8 mouse cellular contexts compared by ENCODE assay signal in the genomic region with DNA sequence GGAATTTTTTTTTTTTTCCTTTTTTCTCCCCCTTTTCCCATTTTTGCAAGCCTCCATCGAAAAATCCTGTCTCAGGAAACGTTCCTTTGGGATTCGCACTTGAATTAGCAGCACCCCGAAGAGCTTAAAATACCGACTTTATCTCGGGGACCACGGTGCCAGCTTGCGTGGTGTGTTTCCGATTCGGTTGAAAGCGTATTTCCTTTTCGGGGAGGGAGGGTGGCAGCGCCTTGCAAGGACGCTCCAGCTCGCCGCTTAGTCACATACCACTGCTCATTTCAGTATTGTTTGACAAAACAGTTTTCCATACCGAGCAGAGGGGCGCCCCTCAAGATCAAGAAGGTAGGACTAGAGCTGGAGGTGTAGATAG. TPM values are rescaled to one million over a fixed set of nuclear protein-coding genes. Genes with fewer than 3 reads are reported as not detected.
A peak's percentile ranks its signal among the peaks of the same experiment; 100 is the strongest.
DNase-seq lines count a peak whose midpoint lies in the region; ATAC-seq and TF ChIP-seq lines count a peak whose summit lies in the region.

No protein-coding gene starts in this region.

- no peak for ATAC-seq in heart, embryonic 12.5 days (ENCODE audit: insufficient number of reproducible peaks, low FRiP score)
- ATAC-seq in kidney, embryonic 16.5 days (ENCODE audit: low FRiP score, low TSS enrichment): no peak
- no peak for ATAC-seq in liver, embryonic 16.5 days (ENCODE audit: low read depth)

- peak overlapping the region; percentile 93 for H3K4me3 ChIP-seq in heart, embryonic 12.5 days
- peak overlapping the region; percentile 99 for H3K4me3 ChIP-seq in kidney, embryonic 16.5 days (ENCODE audit: low read length)
- peak overlapping the region; percentile 93 for H3K4me3 ChIP-seq in liver, embryonic 16.5 days (ENCODE audit: low read depth, low read length)
- H3K4me3 ChIP-seq in olfactory bulb, adult 2 months (ENCODE audit: insufficient read depth, low read depth, low read length): peak overlapping the region; percentile 87

- DNase-seq in A20 (ENCODE audit: low read depth, low spot score): peak; percentile 77
- peak; percentile 22 for DNase-seq in R1 (ENCODE audit: low read depth, low spot score)
- DNase-seq in embryo, embryonic 10 days (ENCODE audit: low spot score): peak; percentile 62
- DNase-seq in thymus, postnatal 25 days: peak; percentile 71

- no peaks in the 10 kb centered on the region for H3K9me3 ChIP-seq in heart, embryonic 12.5 days (replicated peaks)
- no peaks in the 10 kb centered on the region for H3K9me3 ChIP-seq in kidney, embryonic 16.5 days (ENCODE audit: low read length)
- H3K9me3 ChIP-seq in liver, embryonic 16.5 days (replicated peaks; ENCODE audit: control insufficient read depth, low read length): no peaks in the 10 kb centered on the region

- peak overlapping the region; percentile 88 for H3K4me2 ChIP-seq in heart, embryonic 12.5 days
- H3K4me2 ChIP-seq in kidney, embryonic 16.5 days (replicated peaks; ENCODE audit: low read depth, low read length): peak overlapping the region; percentile 57
- peak overlapping the region; percentile 71 for H3K4me2 ChIP-seq in liver, embryonic 16.5 days (ENCODE audit: low read depth, low read length)

- TF ChIP-seq CTCF in olfactory bulb, adult 2 months (IDR thresholded peaks at IDR 0.05; ENCODE audit: insufficient read depth, low read depth, low read length): no peak

- no peak for TF ChIP-seq POLR2A in olfactory bulb, adult 2 months (IDR thresholded peaks at IDR 0.05; ENCODE audit: insufficient read depth, low read depth, low read length)

- H3K9ac ChIP-seq in heart, embryonic 12.5 days: peak overlapping the region; percentile 96
- peak overlapping the region; percentile 92 for H3K9ac ChIP-seq in kidney, embryonic 16.5 days (replicated peaks; ENCODE audit: low read length)
- H3K9ac ChIP-seq in liver, embryonic 16.5 days (ENCODE audit: low read depth, low read length): peak overlapping the region; percentile 93

- H3K36me3 ChIP-seq in heart, embryonic 12.5 days: peaks cover 3% of the 10 kb centered on the region; the same call in 1 of the 2 replicates
- no peaks in the 10 kb centered on the region for H3K36me3 ChIP-seq in kidney, embryonic 16.5 days (ENCODE audit: insufficient read depth, low read length)
- no peaks in the 10 kb centered on the region for H3K36me3 ChIP-seq in liver, embryonic 16.5 days (ENCODE audit: control insufficient read depth, insufficient read depth)

- WGBS in heart, embryonic 12.5 days: under 1% methylated on average over 18 of the region's 18 CpGs
- WGBS in kidney, embryonic 16.5 days: 0% methylated on average over 18 of the region's 18 CpGs
- WGBS in liver, embryonic 16.5 days (ENCODE audit: insufficient replicate concordance): under 1% methylated on average over 18 of the region's 18 CpGs
- under 1% methylated on average over 18 of the region's 18 CpGs for WGBS in olfactory bulb, adult 2 months

- H3K4me1 ChIP-seq in heart, embryonic 12.5 days (replicated peaks): peaks cover 52% of the 10 kb centered on the region
- peaks cover 42% of the 10 kb centered on the region for H3K4me1 ChIP-seq in kidney, embryonic 16.5 days (ENCODE audit: insufficient read depth, low read length)
- H3K4me1 ChIP-seq in liver, embryonic 16.5 days (ENCODE audit: control insufficient read depth, low read depth, low read length): peaks cover 52% of the 10 kb centered on the region
- peaks cover 20% of the 10 kb centered on the region for H3K4me1 ChIP-seq in olfactory bulb, adult 2 months (ENCODE audit: control insufficient read depth, insufficient read depth, low read length)

- H3K27ac ChIP-seq in heart, embryonic 12.5 days (ENCODE audit: poor library complexity, severe bottlenecking): peak overlapping the region; percentile 95
- H3K27ac ChIP-seq in kidney, embryonic 16.5 days (ENCODE audit: low read length): peak overlapping the region; percentile 96
- H3K27ac ChIP-seq in liver, embryonic 16.5 days (ENCODE audit: low read length): peak overlapping the region; percentile 95
- H3K27ac ChIP-seq in olfactory bulb, adult 2 months (ENCODE audit: insufficient read depth, low read depth, low read length): peak overlapping the region; percentile 83

- H3K27me3 ChIP-seq in heart, embryonic 12.5 days (replicated peaks): 0 out of 2 replicates have a peak, but pooled peaks cover 7% of the 10 kb centered on the region
- H3K27me3 ChIP-seq in kidney, embryonic 16.5 days (ENCODE audit: insufficient read depth, low read length): peaks cover 3% of the 10 kb centered on the region; the same call in 1 of the 2 replicates
- H3K27me3 ChIP-seq in liver, embryonic 16.5 days (ENCODE audit: control insufficient read depth, insufficient read depth, low read depth, low read length): no peaks in the 10 kb centered on the region

RNA-seq across cellular contexts. Expression of a gene that starts 1.2 kb away (rescaled TPM):
- 37.1 and 38.6 TPM in 2 replicates for polyA plus RNA-seq in heart, embryonic 12.5 days (2016; fragmentation: Nextera tagmentation; extraction: Ambion mirVana)
- polyA plus RNA-seq in kidney, embryonic 16.5 days (2015; fragmentation: Nextera tagmentation; extraction: Ambion mirVana): 42.6 and 44.3 TPM in 2 replicates
- 22.1 and 25.9 TPM in 2 replicates for polyA plus RNA-seq in liver, embryonic 16.5 days (2015; fragmentation: Nextera tagmentation; extraction: Ambion mirVana)
- polyA plus RNA-seq in olfactory bulb, adult 2 months (2012; ENCODE audit: insufficient read depth, insufficient read length, low replicate concordance, missing spikeins): not detected in 2 replicates

RNA-seq across cellular contexts. Expression of a gene that starts 2.3 kb away (rescaled TPM):
- polyA plus RNA-seq in heart, embryonic 12.5 days (2016; fragmentation: Nextera tagmentation; extraction: Ambion mirVana): 0.22 and 0.57 TPM in 2 replicates
- polyA plus RNA-seq in kidney, embryonic 16.5 days (2015; fragmentation: Nextera tagmentation; extraction: Ambion mirVana): 0.46 and 0.53 TPM in 2 replicates
- polyA plus RNA-seq in liver, embryonic 16.5 days (2015; fragmentation: Nextera tagmentation; extraction: Ambion mirVana): 0.07 and 0.29 TPM in 2 replicates
- not detected in 2 replicates for polyA plus RNA-seq in olfactory bulb, adult 2 months (2012; ENCODE audit: insufficient read depth, insufficient read length, low replicate concordance, missing spikeins)

RNA-seq across cellular contexts. Expression of a gene that starts 33.6 kb away (rescaled TPM):
- polyA plus RNA-seq in heart, embryonic 12.5 days (2016; fragmentation: Nextera tagmentation; extraction: Ambion mirVana): 3.1 and 3.3 TPM in 2 replicates
- 1.8 and 4.2 TPM in 2 replicates for polyA plus RNA-seq in kidney, embryonic 16.5 days (2015; fragmentation: Nextera tagmentation; extraction: Ambion mirVana)
- polyA plus RNA-seq in liver, embryonic 16.5 days (2015; fragmentation: Nextera tagmentation; extraction: Ambion mirVana): 1.5 TPM in 2 replicates
- polyA plus RNA-seq in olfactory bulb, adult 2 months (2012; ENCODE audit: insufficient read depth, insufficient read length, low replicate concordance, missing spikeins): not detected in 2 replicates

Comparison
In these comparisons a context has a peak if more than half of its experiments do, and no peak if none do; other contexts are left out.
1. DNase-seq: peak in every context shown above with its lines; median percentile 77 in A20; 71 in thymus, postnatal 25 days; 62 in embryo, embryonic 10 days; 22 in R1.